Mouse (Mus musculus) midbrain, embryonic 15.5 days (tissue): Measurements from ENCODE around the gene Irf4. TPM values are rescaled to one million over a fixed set of nuclear protein-coding genes. Genes with fewer than 3 reads are reported as not detected.

ENCODE experiments used
- ATAC-seq: fragments of 200-750 bp; cut with Nextera tagmentation; replicated peaks from 2 replicates; pipeline ENCODE4 v1.8.0; 2017; ENCODE audit warnings: moderate TSS enrichment
- H3K27ac ChIP-seq: fragments of 300-500 bp; sonication (generic); 2 replicates; pipeline ENCODE4 v1.5.1; 2015; ENCODE audit warnings: mild to moderate bottlenecking, inconsistent platforms
- H3K27me3 ChIP-seq: fragments of 300-500 bp; sonication (generic); replicated peaks from 2 replicates; pipeline ENCODE4 v1.6.1; 2015; ENCODE audit warnings: inconsistent platforms
- H3K36me3 ChIP-seq: fragments of 300-500 bp; sonication (generic); replicated peaks from 2 replicates; pipeline ENCODE4 v1.6.1; 2015; ENCODE audit warnings: inconsistent platforms
- H3K4me1 ChIP-seq: fragments of 300-500 bp; sonication (generic); 2 replicates; pipeline ENCODE4 v1.6.1; 2015; ENCODE audit warnings: inconsistent platforms
- H3K4me2 ChIP-seq: fragments of 300-500 bp; sonication (generic); 2 replicates; pipeline ENCODE4 v1.6.1; 2015; ENCODE audit warnings: inconsistent platforms, mild to moderate bottlenecking, moderate library complexity
- H3K4me3 ChIP-seq: fragments of 300-500 bp; sonication (generic); 2 replicates; pipeline ENCODE4 v1.5.1; 2015; ENCODE audit warnings: mild to moderate bottlenecking, inconsistent platforms
- H3K9ac ChIP-seq: fragments of 300-500 bp; sonication (generic); 2 replicates; pipeline ENCODE4 v1.6.1; 2015; ENCODE audit warnings: mild to moderate bottlenecking, inconsistent platforms
- H3K9me3 ChIP-seq: fragments of 300-500 bp; sonication (generic); 2 replicates; pipeline ENCODE4 v1.6.1; 2016; ENCODE audit warnings: inconsistent platforms
- WGBS: fragments of 180-500 bp; shearing (Covaris S2); methylation state at CpG from one replicate; pipeline ENCODE4 v1.1.7; 2015; ENCODE audit warnings: mixed read lengths; 5-methylcytosine and 5-hydroxymethylcytosine counted together
- polyA plus RNA-seq: library from polyadenylated mRNA; unstranded; fragments of >200 nt; fragmentation: Nextera tagmentation; extraction: Ambion mirVana; gene quantifications from 2 replicates; pipeline ENCODE4 v1.2.1, GENCODE M21; 2015

Irf4 gene
- polyA plus RNA-seq, 1 experiment from 2014 or later: 0.08 TPM

DNA sequence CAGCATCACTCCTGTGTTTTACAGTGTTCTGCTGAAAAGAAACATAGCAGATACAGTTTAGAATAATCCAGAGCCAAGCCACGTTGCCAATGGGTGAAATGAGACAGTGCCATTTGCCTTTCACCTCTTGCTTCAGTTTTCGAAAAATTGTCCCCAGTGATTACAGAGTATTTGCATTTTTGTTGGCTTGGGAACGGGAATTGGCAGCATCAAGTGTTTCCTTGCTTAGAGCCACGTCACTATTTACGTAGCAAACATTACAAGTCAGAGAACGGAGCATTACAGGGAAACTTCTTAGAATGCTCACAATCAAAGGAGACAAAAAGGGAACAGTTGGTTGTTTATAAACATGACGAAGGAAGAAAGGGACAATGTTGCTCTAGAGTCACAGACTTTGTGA, 3.9 kb upstream of the Irf4 start:
- ATAC-seq: no peak
- H3K9ac ChIP-seq: no peak overlapping the region
- H3K36me3 ChIP-seq: no peaks in the 10 kb centered on the region
- no peaks in the 10 kb centered on the region for H3K9me3 ChIP-seq
- no peak overlapping the region for H3K27ac ChIP-seq
- no peak overlapping the region for H3K4me3 ChIP-seq
- WGBS: 74% methylated on average over 7 of the region's 7 CpGs
- H3K27me3 ChIP-seq: peaks cover 24% of the 10 kb centered on the region
- no peak overlapping the region for H3K4me2 ChIP-seq
- H3K4me1 ChIP-seq: peaks cover 13% of the 10 kb centered on the region

DNA sequence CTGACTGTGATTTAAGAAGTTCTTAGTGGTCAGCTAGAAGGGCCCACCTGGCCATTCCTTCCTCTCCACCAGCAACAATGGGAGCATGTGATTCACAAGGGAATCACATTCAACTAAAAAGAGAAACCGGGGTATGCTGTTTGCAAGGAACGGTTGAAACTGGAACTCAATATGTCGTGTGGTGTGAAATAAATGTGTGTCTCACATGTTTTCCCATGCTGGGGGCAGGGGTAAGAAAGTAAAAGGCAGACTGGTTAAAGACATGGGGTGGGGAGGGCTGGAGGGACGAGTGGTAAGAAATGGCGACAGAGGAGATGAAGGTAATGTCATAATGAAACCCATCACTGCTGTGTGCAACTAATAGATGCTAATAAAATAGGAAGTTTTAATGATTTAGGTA, 2.0 kb upstream of the Irf4 start:
- no peak for ATAC-seq
- 76% methylated on average over 5 of the region's 5 CpGs for WGBS
- Histone ChIP-seq H3K9ac (no peak overlapping the region), H3K36me3 (no peaks in the 10 kb centered on the region), H3K27ac (no peak overlapping the region), H3K9me3 (no peaks in the 10 kb centered on the region), H3K4me2 (no peak overlapping the region), H3K4me3 (no peak overlapping the region), H3K4me1 (peaks cover 21% of the 10 kb centered on the region), H3K27me3 (peaks cover 42% of the 10 kb centered on the region)

DNA sequence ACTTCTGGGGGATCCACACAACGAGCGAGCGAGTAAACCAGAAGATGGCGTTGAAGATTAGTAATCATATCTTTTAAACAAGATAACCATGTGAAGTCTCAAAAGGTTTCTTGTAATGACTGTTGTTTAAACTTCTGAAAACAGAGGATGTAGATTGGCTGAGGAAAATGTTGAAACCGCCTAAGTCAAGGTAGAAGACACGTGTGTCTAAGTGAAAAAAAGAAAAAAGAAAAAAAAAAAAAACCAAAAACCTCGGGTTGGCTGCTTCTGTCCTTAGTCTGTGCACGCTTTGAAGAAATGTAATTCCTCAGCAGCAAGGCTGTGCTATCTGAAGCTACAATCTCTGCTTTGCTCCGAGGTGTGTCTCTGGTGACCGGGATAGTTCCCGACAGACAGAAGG, 1.5 kb upstream of the Irf4 start:
- Histone ChIP-seq H3K4me1 (peaks cover 21% of the 10 kb centered on the region), H3K27ac (no peak overlapping the region), H3K4me3 (no peak overlapping the region), H3K36me3 (no peaks in the 10 kb centered on the region), H3K27me3 (peaks cover 42% of the 10 kb centered on the region), H3K9me3 (no peaks in the 10 kb centered on the region), H3K4me2 (no peak overlapping the region), H3K9ac (no peak overlapping the region)
- 75% methylated on average over 11 of the region's 11 CpGs for WGBS
- ATAC-seq: no peak

DNA sequence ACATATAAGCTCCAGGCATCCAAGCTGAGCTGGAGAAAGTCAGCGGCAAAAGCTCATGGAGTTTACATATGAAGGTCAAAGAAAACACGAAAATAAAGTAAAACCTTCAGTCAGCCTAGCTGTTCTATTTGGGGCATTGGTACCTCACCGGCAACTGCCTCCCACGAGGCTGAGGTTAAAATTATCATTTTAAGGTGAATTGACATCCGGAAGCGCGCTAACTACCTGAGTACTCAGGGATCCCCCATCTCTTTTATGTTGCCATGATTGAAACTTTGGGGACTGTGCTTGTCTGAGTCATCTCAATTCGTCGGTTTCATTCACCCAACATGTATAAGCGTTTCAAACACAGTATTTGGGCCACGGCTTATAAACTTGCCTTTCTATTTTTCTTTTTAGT, 705 bp upstream of the Irf4 start:
- H3K36me3 ChIP-seq: no peaks in the 10 kb centered on the region
- 55% methylated on average over 11 of the region's 11 CpGs for WGBS
- no peak overlapping the region for H3K27ac ChIP-seq
- H3K9ac ChIP-seq: no peak overlapping the region
- no peak for ATAC-seq
- H3K4me3 ChIP-seq: no peak overlapping the region
- H3K27me3 ChIP-seq: peaks cover 47% of the 10 kb centered on the region
- no peak overlapping the region for H3K4me2 ChIP-seq
- H3K4me1 ChIP-seq: peaks cover 21% of the 10 kb centered on the region
- H3K9me3 ChIP-seq: no peaks in the 10 kb centered on the region

DNA sequence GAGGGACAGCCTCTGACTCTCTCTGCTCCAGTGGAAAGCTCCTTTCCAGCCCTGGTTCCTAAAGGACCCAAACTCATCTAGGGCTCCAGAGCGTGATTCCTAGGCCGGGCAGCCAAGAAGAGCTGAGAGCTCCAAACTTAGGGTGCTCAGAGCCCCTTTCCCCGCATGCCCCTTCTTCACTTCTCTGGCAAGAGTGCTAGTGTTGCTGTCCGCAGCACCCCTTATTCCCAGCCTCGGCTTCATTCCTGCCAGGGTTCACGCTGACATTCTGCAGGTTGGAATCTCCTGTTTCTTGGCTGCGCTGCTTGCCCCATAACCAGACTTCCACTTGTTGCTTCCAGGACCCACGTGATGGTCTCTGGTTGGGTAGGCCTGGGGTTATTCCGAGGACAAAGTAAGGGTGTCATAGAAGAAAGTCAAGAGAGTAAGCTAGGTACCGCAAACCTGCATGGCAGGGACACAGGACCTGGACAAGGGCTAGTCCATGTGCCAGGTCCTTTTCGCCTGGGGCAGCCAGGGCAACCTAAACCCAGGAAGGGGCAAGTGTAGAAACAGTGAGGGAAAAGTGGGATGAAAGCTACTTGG, 623 bp downstream of the Irf4 start:
- ATAC-seq: peak; percentile 13
- peaks cover 47% of the 10 kb centered on the region for H3K27me3 ChIP-seq

DNA sequence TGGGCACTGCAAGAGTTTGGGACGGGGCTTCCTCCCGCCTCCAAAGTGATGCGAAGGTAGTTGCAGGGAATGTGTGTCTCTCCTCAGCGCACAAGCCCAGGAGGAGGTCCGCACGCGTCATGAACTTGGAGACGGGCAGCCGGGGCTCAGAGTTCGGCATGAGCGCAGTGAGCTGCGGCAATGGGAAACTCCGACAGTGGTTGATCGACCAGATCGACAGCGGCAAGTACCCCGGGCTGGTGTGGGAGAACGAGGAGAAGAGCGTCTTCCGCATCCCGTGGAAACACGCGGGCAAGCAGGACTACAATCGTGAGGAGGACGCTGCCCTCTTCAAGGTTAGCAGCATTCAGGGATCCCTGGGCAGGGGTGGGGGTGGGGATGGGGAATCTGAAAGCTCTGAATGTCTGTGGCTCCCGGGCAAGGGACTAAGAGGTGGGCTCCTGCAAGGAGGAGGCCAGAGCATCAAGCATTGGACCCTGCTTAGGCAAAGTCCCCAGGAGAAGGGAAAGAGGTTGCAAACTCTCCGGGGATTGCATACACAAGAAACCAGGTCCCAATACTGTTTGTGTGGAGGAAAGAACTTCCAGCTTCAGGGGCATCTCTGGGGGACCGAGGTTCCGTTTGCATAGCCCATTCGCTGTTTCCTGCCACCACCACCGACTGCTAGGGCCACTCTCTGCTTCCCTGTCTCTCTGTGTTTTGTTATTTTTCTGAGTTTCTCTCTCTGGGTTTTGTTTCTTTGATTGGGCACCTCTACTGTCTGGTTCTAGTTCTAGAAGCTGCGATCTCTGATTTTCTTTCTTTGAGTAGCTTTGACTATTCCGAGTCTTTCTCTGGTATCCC, 1.7 kb downstream of the Irf4 start:
- H3K27me3 ChIP-seq: peaks cover 47% of the 10 kb centered on the region

More for the DNA sequence above, 623 bp downstream of the Irf4 start:
- H3K27ac ChIP-seq: no peak overlapping the region
- 6% methylated on average over 11 of the region's 11 CpGs for whole genome bisulfite sequencing
- peak overlapping the region; percentile 57 for H3K4me2 ChIP-seq
- H3K9me3 ChIP-seq: no peaks in the 10 kb centered on the region
- peaks cover 21% of the 10 kb centered on the region for H3K4me1 ChIP-seq
- no peaks in the 10 kb centered on the region for H3K36me3 ChIP-seq
- peak overlapping the region; percentile 35 for H3K4me3 ChIP-seq
- H3K9ac ChIP-seq: no peak overlapping the region

DNA sequence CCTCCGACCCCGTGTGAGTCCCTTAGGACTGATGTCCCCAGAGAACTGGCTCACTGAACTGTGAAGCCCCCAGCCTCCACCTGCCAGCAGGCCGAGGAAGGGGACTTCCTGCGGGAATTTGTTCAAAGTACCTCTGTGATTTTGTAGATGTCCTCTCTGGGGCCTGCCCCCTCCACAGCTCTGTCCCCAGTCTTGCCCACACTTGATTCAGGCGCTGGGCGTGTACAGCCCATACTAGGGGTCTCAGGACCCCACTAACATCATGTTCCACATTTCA, 2.2 kb downstream of the Irf4 start:
- H3K4me3 ChIP-seq: no peak overlapping the region
- H3K4me1 ChIP-seq: peaks cover 21% of the 10 kb centered on the region
- no peak for ATAC-seq
- no peak overlapping the region for H3K4me2 ChIP-seq
- H3K27me3 ChIP-seq: peaks cover 47% of the 10 kb centered on the region
- WGBS: 24% methylated on average over 6 of the region's 6 CpGs
- no peaks in the 10 kb centered on the region for H3K36me3 ChIP-seq
- H3K9ac ChIP-seq: no peak overlapping the region
- H3K27ac ChIP-seq: no peak overlapping the region
- no peaks in the 10 kb centered on the region for H3K9me3 ChIP-seq

More for the DNA sequence above, 1.7 kb downstream of the Irf4 start:
- 2% methylated on average over 33 of the region's 33 CpGs for WGBS
- Histone ChIP-seq H3K27ac (no peak overlapping the region), H3K9ac (no peak overlapping the region), H3K4me2 (peak overlapping the region; percentile 57), H3K4me1 (peaks cover 21% of the 10 kb centered on the region), H3K4me3 (peak overlapping the region; percentile 35), H3K9me3 (no peaks in the 10 kb centered on the region), H3K36me3 (no peaks in the 10 kb centered on the region)
- ATAC-seq: peak; percentile 24; the same call in 1 of the 2 replicates

DNA sequence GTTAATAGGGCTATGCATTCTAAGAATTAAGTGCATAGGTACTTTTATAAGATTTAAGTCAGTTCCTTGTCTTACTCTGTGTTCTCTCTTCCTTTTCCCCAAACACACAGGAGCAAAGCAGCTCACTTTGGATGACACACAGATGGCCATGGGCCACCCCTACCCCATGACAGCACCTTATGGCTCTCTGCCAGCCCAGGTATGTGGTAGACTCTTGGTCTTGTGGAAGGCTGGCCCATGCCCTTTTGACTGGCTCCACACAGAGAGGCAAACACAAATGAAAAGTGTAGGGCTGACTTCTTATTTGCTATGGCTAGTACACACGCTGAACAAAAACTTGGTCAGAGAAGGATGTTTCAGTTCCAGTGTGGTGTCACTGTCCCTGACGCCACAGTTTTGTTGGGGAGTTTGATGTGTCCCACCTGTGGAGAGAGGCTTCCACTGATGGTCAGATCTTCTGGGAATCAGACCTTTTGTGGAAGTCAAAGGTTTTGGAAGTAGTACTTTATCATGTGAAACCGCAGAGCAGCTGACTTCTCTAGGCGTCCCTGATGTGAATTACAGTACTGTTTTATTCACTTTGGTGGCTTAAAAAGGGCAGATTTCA, 3.7 kb downstream of the Irf4 start:
- Histone ChIP-seq H3K27me3 (peaks cover 46% of the 10 kb centered on the region), H3K4me2 (no peak overlapping the region), H3K9ac (no peak overlapping the region), H3K4me3 (no peak overlapping the region), H3K27ac (no peak overlapping the region), H3K36me3 (no peaks in the 10 kb centered on the region), H3K4me1 (peaks cover 21% of the 10 kb centered on the region), H3K9me3 (no peaks in the 10 kb centered on the region)
- 88% methylated on average over 4 of the region's 4 CpGs for WGBS
- ATAC-seq: no peak

DNA sequence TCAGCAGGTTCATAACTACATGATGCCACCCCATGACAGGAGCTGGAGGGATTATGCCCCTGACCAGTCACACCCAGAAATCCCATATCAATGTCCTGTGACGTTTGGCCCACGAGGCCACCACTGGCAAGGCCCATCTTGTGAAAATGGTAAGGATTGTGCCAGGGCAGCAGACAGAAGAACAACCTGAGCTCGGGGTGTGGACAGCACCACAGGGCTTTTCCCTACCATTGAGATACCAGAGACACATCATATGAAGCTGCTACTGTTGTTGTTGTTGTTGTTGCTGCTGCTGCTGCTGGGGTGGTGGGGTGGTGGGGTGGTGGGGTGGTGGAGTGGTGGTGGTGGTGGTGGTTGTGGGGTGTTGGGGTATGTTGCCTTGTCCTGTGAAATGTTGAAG, 4.4 kb downstream of the Irf4 start:
- no peak for ATAC-seq
- 83% methylated on average over 3 of the region's 3 CpGs for WGBS
- no peaks in the 10 kb centered on the region for H3K36me3 ChIP-seq

DNA sequence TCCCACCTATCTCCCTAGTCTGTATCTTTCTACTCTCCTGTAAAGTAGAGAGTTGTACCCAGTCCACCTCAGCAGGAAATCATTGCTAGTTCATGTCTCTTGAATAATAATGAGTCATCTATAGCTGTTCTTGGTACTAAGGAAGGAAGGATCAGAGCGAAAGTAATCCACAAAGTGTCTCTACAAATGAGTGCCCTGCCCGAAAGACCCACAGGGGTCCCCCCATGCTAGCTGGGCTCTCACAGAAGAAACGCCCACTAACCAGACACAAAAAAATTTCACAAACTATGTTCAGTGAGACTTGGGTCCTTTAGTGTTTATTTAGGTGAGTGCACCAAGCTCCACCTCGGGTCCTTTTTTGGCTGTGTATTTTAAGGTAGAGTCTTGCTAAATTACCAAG, 5.0 kb downstream of the Irf4 start:
- no peak for ATAC-seq
- Histone ChIP-seq H3K4me1 (peaks cover 17% of the 10 kb centered on the region), H3K4me2 (no peak overlapping the region), H3K9ac (no peak overlapping the region), H3K27ac (no peak overlapping the region), H3K4me3 (no peak overlapping the region), H3K9me3 (no peaks in the 10 kb centered on the region), H3K36me3 (no peaks in the 10 kb centered on the region), H3K27me3 (peaks cover 33% of the 10 kb centered on the region)
- 85% methylated on average over 4 of the region's 4 CpGs for WGBS

More for the DNA sequence above, 4.4 kb downstream of the Irf4 start:
- H3K9me3 ChIP-seq: no peaks in the 10 kb centered on the region
- H3K27me3 ChIP-seq: peaks cover 39% of the 10 kb centered on the region
- no peak overlapping the region for H3K4me2 ChIP-seq
- H3K27ac ChIP-seq: no peak overlapping the region
- H3K4me1 ChIP-seq: peaks cover 21% of the 10 kb centered on the region
- H3K4me3 ChIP-seq: no peak overlapping the region
- H3K9ac ChIP-seq: no peak overlapping the region

DNA sequence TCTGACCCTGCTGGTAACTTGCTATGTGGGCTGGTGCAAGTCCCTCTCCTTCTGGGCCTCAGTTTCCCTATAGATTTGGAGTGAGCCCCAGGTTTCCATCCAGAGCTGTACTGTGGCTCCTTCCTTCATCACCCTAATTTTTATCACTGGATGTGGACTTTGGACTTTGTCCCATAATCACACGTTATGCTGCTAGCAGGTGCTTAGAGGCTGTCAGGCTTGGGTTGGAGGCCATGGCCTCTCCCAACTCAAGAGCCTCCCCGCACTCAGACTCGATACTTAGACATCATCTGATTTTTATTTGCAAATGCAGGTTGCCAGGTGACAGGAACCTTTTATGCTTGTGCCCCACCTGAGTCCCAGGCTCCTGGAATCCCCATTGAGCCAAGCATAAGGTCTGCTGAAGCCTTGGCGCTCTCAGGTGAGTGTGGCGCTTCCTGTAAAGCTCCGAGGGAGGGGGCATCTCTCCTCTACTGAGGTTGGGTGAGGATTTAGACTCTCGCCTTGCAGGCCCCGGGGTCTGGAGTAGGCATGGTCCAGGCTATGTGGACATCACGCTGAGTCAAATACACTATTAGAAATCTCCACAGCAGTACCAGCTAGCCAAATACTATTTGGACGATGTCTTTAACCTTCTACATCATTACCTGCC, 5.9 kb downstream of the Irf4 start:
- no peaks in the 10 kb centered on the region for H3K9me3 ChIP-seq
- H3K4me1 ChIP-seq: peaks cover 8% of the 10 kb centered on the region
- no peaks in the 10 kb centered on the region for H3K36me3 ChIP-seq
- no peak for ATAC-seq
- no peak overlapping the region for H3K4me2 ChIP-seq
- no peak overlapping the region for H3K9ac ChIP-seq
- no peak overlapping the region for H3K4me3 ChIP-seq
- H3K27me3 ChIP-seq: peaks cover 24% of the 10 kb centered on the region
- WGBS: 88% methylated on average over 10 of the region's 10 CpGs
- H3K27ac ChIP-seq: no peak overlapping the region

DNA sequence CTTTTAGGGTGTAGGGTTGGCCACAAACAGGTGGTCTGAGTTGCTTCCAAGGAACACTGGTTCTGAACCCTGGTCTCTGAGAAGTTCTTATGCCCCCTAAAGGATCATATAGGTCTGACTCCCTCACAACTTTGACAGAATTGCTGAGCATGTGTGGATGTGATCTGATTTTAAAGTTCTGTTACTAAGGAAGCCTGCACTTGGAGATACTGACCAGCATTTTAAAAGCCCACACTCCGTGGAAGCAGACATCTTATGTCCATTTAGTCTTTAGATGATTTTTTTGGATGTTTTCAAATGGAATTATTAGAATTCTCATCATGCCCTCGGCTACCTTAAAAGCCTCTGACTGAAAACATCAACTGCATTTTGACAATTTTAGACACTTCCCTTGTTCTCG, 6.6 kb downstream of the Irf4 start:
- Histone ChIP-seq H3K9me3 (no peaks in the 10 kb centered on the region), H3K9ac (no peak overlapping the region), H3K4me3 (no peak overlapping the region), H3K27ac (no peak overlapping the region), H3K27me3 (peaks cover 18% of the 10 kb centered on the region), H3K4me2 (no peak overlapping the region), H3K4me1 (peaks cover 3% of the 10 kb centered on the region; the same call in 1 of the 2 replicates), H3K36me3 (no peaks in the 10 kb centered on the region)
- ATAC-seq: no peak
- whole genome bisulfite sequencing: 72% methylated on average over 3 of the region's 3 CpGs
